Mouse (Mus musculus) hindbrain, embryonic 15.5 days (tissue): Measurements from ENCODE around the gene Ttll1. TPM values are rescaled to one million over a fixed set of nuclear protein-coding genes. Genes with fewer than 3 reads are reported as not detected.
A peak's percentile ranks its signal among the peaks of the same experiment; 100 is the strongest.

Experiments
- ATAC-seq: fragments of 200-750 bp; cut with Nextera tagmentation; 2 replicates; pipeline ENCODE4 v1.8.0; 2017; ENCODE audit warnings: low read depth, moderate number of reproducible peaks, moderate TSS enrichment; ENCODE audit not compliant: low FRiP score
- H3K27ac ChIP-seq: fragments of 300-500 bp; sonication (generic); replicated peaks from 2 replicates; pipeline ENCODE4 v1.5.1; 2015; ENCODE audit warnings: mild to moderate bottlenecking, inconsistent platforms
- H3K27me3 ChIP-seq: fragments of 300-500 bp; sonication (generic); 2 replicates; pipeline ENCODE4 v1.6.1; 2015; ENCODE audit warnings: control low read depth, inconsistent platforms
- H3K36me3 ChIP-seq: fragments of 300-500 bp; sonication (generic); 2 replicates; pipeline ENCODE4 v1.6.1; 2015; ENCODE audit warnings: control low read depth, inconsistent platforms
- H3K4me1 ChIP-seq: fragments of 300-500 bp; sonication (generic); replicated peaks from 2 replicates; pipeline ENCODE4 v1.6.1; 2015; ENCODE audit warnings: control low read depth, inconsistent platforms
- H3K4me2 ChIP-seq: fragments of 300-500 bp; sonication (generic); 2 replicates; pipeline ENCODE4 v1.6.1; 2015; ENCODE audit warnings: moderate library complexity, mild to moderate bottlenecking, inconsistent platforms
- H3K4me3 ChIP-seq: fragments of 300-500 bp; sonication (generic); 2 replicates; pipeline ENCODE4 v1.5.1; 2015; ENCODE audit warnings: mild to moderate bottlenecking, inconsistent platforms
- H3K9ac ChIP-seq: fragments of 300-500 bp; sonication (generic); 2 replicates; pipeline ENCODE4 v1.6.1; 2015; ENCODE audit warnings: inconsistent platforms
- H3K9me3 ChIP-seq: fragments of 300-500 bp; sonication (generic); 2 replicates; pipeline ENCODE4 v1.6.1; 2016; ENCODE audit warnings: control low read depth, inconsistent platforms
- WGBS: fragments of 180-500 bp; shearing (Covaris S2); methylation state at CpG from one replicate; pipeline ENCODE4 v1.1.7; 2015; 5-methylcytosine and 5-hydroxymethylcytosine counted together
- polyA plus RNA-seq: library from polyadenylated mRNA; unstranded; fragments of >200 nt; fragmentation: Nextera tagmentation; extraction: Ambion mirVana; gene quantifications from 2 replicates; pipeline ENCODE4 v1.2.1, GENCODE M21; 2015

Ttll1 gene
- polyA plus RNA-seq, 1 experiment from 2014 or later: 122 TPM

DNA sequence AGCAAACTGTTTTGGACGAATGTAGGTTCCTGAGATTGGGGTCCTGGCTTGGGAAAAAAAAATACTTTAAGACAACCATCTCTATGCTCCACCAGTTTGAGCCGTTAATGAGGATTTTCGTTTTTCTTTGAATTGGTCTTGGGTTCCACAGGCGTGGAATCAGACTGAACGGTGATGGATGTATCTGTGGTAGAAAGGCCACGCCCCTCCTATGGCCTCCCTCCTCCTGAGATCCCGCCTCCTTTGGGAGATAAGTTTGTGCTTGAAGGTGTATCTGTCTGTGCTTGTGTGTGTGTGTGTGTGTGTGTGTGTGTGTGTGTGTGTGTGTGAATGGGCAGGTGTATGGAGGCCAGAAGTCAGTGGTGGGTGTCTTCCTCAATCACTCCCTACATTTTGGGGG, 21.9 kb upstream of the Ttll1 start:
- peaks cover 14% of the 10 kb centered on the region for H3K27me3 ChIP-seq
- no peaks in the 10 kb centered on the region for H3K36me3 ChIP-seq
- no peak overlapping the region for H3K4me3 ChIP-seq
- H3K27ac ChIP-seq: no peak overlapping the region
- no peak for ATAC-seq
- H3K4me1 ChIP-seq: no peaks in the 10 kb centered on the region
- H3K4me2 ChIP-seq: no peak overlapping the region
- no peaks in the 10 kb centered on the region for H3K9me3 ChIP-seq
- 81% methylated on average over 7 of the region's 7 CpGs for WGBS
- H3K9ac ChIP-seq: no peak overlapping the region

- WGBS: 92% methylated on average over 4 of the region's 5 CpGs
- Histone ChIP-seq H3K27ac (no peak overlapping the region), H3K4me2 (no peak overlapping the region), H3K4me1 (peaks cover 4% of the 10 kb centered on the region), H3K9me3 (no peaks in the 10 kb centered on the region), H3K9ac (no peak overlapping the region), H3K36me3 (no peaks in the 10 kb centered on the region), H3K27me3 (peaks cover 20% of the 10 kb centered on the region), H3K4me3 (no peak overlapping the region)
- ATAC-seq: no peak
Measured at GRCm38 (mm10) chr15:83531961-83532469, 21.3 kb upstream of the Ttll1 start.

GRCm38 (mm10) chr15:83530688-83531087, 20.0 kb upstream of the Ttll1 start:
- Histone ChIP-seq H3K4me3 (no peak overlapping the region), H3K27me3 (peaks cover 32% of the 10 kb centered on the region), H3K36me3 (no peaks in the 10 kb centered on the region), H3K9me3 (no peaks in the 10 kb centered on the region), H3K27ac (no peak overlapping the region), H3K4me1 (peaks cover 15% of the 10 kb centered on the region), H3K9ac (no peak overlapping the region), H3K4me2 (no peak overlapping the region)
- WGBS: 80% methylated on average over 6 of the region's 6 CpGs
- no peak for ATAC-seq

DNA sequence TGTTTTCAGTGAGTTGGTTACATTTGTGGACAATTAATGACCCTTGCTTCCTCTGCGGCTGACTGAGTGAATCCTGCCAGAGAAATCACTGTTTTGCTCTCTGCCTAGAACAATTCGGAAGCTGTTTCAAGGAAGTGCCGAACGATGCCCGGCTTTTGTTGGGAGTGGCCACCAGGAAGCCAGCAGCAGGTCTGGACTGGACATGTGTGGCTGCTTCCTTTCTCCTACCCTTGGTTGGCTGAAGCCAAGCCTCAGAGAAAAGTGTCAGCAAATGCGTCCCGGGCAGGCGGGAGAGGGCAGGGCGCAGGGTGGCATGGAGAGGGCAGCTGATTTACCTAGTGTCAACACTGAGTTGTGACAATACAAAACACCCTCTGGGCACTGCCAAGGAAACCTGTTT, 19.5 kb upstream of the Ttll1 start:
- WGBS: 90% methylated on average over 9 of the region's 9 CpGs

GRCm38 (mm10) chr15:83529765-83530164, 19.1 kb upstream of the Ttll1 start:
- ATAC-seq: no peak
- Histone ChIP-seq H3K36me3 (no peaks in the 10 kb centered on the region), H3K4me3 (no peak overlapping the region), H3K4me2 (no peak overlapping the region), H3K9ac (no peak overlapping the region), H3K9me3 (no peaks in the 10 kb centered on the region), H3K27ac (no peak overlapping the region), H3K27me3 (peaks cover 40% of the 10 kb centered on the region), H3K4me1 (peaks cover 15% of the 10 kb centered on the region)
- 84% methylated on average over 5 of the region's 5 CpGs for WGBS

More for the DNA sequence above, 19.5 kb upstream of the Ttll1 start:
- Histone ChIP-seq H3K36me3 (no peaks in the 10 kb centered on the region), H3K9me3 (no peaks in the 10 kb centered on the region), H3K27me3 (peaks cover 37% of the 10 kb centered on the region), H3K4me3 (no peak overlapping the region), H3K9ac (no peak overlapping the region), H3K4me1 (peaks cover 15% of the 10 kb centered on the region), H3K4me2 (no peak overlapping the region), H3K27ac (no peak overlapping the region)
- ATAC-seq: no peak

DNA sequence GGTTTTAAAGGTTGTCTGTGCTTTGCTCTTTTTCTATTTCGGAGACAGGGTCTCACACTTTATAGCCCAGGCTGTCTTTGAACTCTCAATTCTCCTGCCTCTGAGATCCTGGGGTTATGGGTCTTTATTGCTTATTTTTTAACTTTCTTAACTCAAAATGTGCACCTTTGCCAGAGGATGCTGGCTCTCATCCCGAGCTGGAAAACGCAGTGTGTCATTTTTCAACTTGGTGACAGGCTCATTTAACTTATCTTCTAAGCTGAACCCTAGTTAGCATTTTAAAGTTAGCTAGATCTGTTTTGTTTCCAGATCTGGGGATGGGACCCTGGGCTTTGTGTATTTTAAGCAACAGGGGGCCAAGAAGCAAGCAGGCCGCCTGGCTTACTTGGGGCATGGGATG, 18.2 kb upstream of the Ttll1 start:
- H3K4me3 ChIP-seq: no peak overlapping the region
- H3K27ac ChIP-seq: no peak overlapping the region
- H3K9me3 ChIP-seq: no peaks in the 10 kb centered on the region
- H3K36me3 ChIP-seq: no peaks in the 10 kb centered on the region
- no peak for ATAC-seq
- peaks cover 16% of the 10 kb centered on the region for H3K4me1 ChIP-seq
- WGBS: 71% methylated on average over 4 of the region's 4 CpGs
- H3K4me2 ChIP-seq: no peak overlapping the region
- H3K9ac ChIP-seq: no peak overlapping the region
- H3K27me3 ChIP-seq: peaks cover 41% of the 10 kb centered on the region

DNA sequence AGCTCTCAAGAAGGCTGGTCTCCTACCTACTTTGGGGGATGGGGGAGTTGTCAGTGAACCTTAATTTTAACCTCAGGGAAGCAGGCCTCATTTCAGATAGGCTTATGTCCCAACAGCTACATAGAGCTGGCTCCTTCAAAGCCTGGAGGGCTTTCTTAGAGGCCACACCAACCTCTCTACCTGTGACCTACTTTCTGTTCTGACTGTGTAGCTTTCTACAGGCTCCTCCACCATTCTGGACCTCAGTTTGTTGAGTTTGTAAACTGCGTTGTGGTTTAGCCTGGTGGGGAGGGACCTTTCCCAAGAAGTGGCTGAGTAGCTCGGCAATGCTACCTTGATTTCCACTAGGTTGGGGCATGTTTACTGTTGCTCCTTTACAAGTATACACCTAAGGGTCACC, 17.1 kb upstream of the Ttll1 start:
- Histone ChIP-seq H3K36me3 (no peaks in the 10 kb centered on the region), H3K9me3 (no peaks in the 10 kb centered on the region), H3K27me3 (peaks cover 41% of the 10 kb centered on the region), H3K4me1 (peaks cover 24% of the 10 kb centered on the region), H3K4me2 (no peak overlapping the region), H3K4me3 (no peak overlapping the region), H3K9ac (no peak overlapping the region), H3K27ac (no peak overlapping the region)
- ATAC-seq: no peak
- 88% methylated on average over 2 of the region's 2 CpGs for WGBS

DNA sequence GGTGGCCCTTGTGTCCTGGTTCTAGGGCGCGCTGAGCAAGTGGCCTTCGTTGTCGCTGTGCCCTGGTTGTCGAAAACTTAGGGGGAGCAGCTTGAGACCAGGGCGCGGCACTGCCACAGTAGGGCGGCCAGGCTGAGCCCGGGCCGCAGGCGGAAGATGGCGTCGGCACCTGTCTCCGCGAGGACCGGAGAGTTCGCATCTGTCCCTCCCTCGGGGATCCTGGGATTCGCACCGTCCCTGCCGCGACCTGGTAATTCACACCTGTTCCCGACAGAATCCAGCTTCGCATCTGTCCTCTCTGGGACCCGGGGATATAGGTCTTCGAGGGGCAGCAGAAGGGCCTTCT, 16.4 kb upstream of the Ttll1 start:
- peaks cover 24% of the 10 kb centered on the region for H3K4me1 ChIP-seq
- no peak for ATAC-seq
- 2% methylated on average over 26 of the region's 26 CpGs for WGBS
- peak overlapping the region; percentile 94 for H3K4me2 ChIP-seq
- no peak overlapping the region for H3K27ac ChIP-seq
- H3K9me3 ChIP-seq: no peaks in the 10 kb centered on the region
- H3K9ac ChIP-seq: peak overlapping the region; percentile 34
- H3K27me3 ChIP-seq: peaks cover 41% of the 10 kb centered on the region
- H3K4me3 ChIP-seq: peak overlapping the region; percentile 45
- no peaks in the 10 kb centered on the region for H3K36me3 ChIP-seq

- Histone ChIP-seq H3K36me3 (no peaks in the 10 kb centered on the region), H3K4me3 (peak within 1 kb of the TSS; percentile 45), H3K9ac (peak within 1 kb of the TSS; percentile 34), H3K4me2 (peak within 1 kb of the TSS; percentile 94), H3K27me3 (peaks cover 41% of the 10 kb centered on the region), H3K4me1 (peaks cover 24% of the 10 kb centered on the region), H3K27ac (no peak within 1 kb of the TSS), H3K9me3 (no peaks in the 10 kb centered on the region)
- WGBS: 0% methylated on average over 45 of the region's 45 CpGs
- no peak for ATAC-seq
Measured at GRCm38 (mm10) chr15:83526424-83527091, 15.9 kb upstream of the Ttll1 start, which contains the start of gene Bik. Gene Bik, plus strand, starts transcription at chr15:83526862.

- peaks cover 41% of the 10 kb centered on the region for H3K27me3 ChIP-seq
- peaks cover 24% of the 10 kb centered on the region for H3K4me1 ChIP-seq
- H3K9ac ChIP-seq: no peak overlapping the region
- H3K4me2 ChIP-seq: no peak overlapping the region
- H3K9me3 ChIP-seq: no peaks in the 10 kb centered on the region
- no peaks in the 10 kb centered on the region for H3K36me3 ChIP-seq
- 70% methylated on average over 3 of the region's 3 CpGs for WGBS
- H3K27ac ChIP-seq: no peak overlapping the region
- ATAC-seq: no peak
- H3K4me3 ChIP-seq: no peak overlapping the region
Measured at GRCm38 (mm10) chr15:83524333-83524729, 13.6 kb upstream of the Ttll1 start.

DNA sequence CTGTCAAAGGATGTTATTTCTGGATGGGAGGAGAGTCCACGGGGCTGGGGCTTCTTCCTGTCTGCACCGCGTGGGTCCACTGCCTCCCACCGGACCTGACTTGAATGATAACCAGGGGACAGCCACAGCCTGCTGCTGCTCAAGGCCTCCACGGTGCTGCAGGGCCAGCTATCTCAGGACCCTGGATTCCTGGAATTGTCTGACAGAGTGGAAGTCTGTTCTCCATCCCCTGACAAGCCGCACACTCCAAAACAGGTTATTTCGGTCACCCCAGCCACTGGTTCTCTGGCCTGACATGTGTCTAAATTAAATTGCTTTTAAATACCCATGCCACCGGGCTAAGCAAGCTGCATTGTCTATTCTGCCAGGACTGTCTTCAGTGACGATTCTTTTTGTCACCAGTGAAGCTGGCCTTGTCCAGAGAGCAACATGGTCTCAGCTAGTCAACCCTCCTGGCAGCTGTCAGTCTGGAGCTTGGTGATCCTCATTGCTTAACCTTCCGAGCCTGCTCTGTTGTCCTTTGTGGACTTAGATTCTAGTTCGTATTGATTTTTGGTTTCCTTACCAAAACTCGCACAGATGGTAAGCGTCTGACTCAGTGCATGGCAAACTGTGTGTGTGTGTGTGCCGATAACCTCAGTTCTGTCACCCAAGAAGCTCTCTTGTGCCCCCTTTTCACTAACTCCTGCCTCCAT, 13.1 kb upstream of the Ttll1 start:
- peaks cover 39% of the 10 kb centered on the region for H3K27me3 ChIP-seq
- peaks cover 24% of the 10 kb centered on the region for H3K4me1 ChIP-seq
- no peak overlapping the region for H3K4me3 ChIP-seq
- no peak overlapping the region for H3K9ac ChIP-seq
- WGBS: 43% methylated on average over 14 of the region's 14 CpGs
- no peaks in the 10 kb centered on the region for H3K9me3 ChIP-seq
- no peak; the same call in 1 of the 2 replicates for ATAC-seq
- no peak overlapping the region for H3K4me2 ChIP-seq
- no peaks in the 10 kb centered on the region for H3K36me3 ChIP-seq
- H3K27ac ChIP-seq: no peak overlapping the region

GRCm38 (mm10) chr15:83523196-83523595, 12.5 kb upstream of the Ttll1 start:
- Histone ChIP-seq H3K4me2 (no peak overlapping the region), H3K27ac (no peak overlapping the region), H3K4me3 (no peak overlapping the region), H3K4me1 (peaks cover 24% of the 10 kb centered on the region), H3K9ac (no peak overlapping the region), H3K36me3 (no peaks in the 10 kb centered on the region), H3K27me3 (peaks cover 33% of the 10 kb centered on the region), H3K9me3 (no peaks in the 10 kb centered on the region)
- 21% methylated on average over 7 of the region's 7 CpGs for WGBS
- no peak for ATAC-seq
